Mouse (Mus musculus) cortical plate, adult 2 months (tissue): ENCODE results near the gene Sema4g. TPM values are rescaled to one million over a fixed set of nuclear protein-coding genes. Genes with fewer than 3 reads are reported as not detected.
"Not testable (repeated sequence)": the region's sequence is repeated elsewhere in the genome, so short reads cannot be mapped to it uniquely, and the experiment has no call there.

Experiments
- H3K27ac ChIP-seq: fragments of 200-500 bp; 2 replicates; pipeline ENCODE4 v1.5.1; 2012; ENCODE audit warnings: low read length, control low read depth, inconsistent platforms; ENCODE audit not compliant: insufficient read depth
- H3K4me1 ChIP-seq: fragments of 200-500 bp; 2 replicates; pipeline ENCODE4 v1.6.1; 2011; ENCODE audit warnings: low read length; ENCODE audit not compliant: control insufficient read depth, insufficient read depth
- H3K4me3 ChIP-seq: fragments of 200-500 bp; 2 replicates; pipeline ENCODE4 v1.5.1; 2011; ENCODE audit warnings: mild to moderate bottlenecking, low read length, control low read depth; ENCODE audit not compliant: insufficient read depth
- CTCF ChIP-seq: fragments of 200-500 bp; IDR thresholded peaks from 2 replicates; pipeline ENCODE4 v1.5.1; 2011; ENCODE audit warnings: mild to moderate bottlenecking, control low read depth, low read length; ENCODE audit not compliant: insufficient read depth; ENCODE audit errors: extremely low read depth
- POLR2A ChIP-seq: fragments of 200-500 bp; IDR thresholded peaks from 2 replicates; pipeline ENCODE4 v1.6.1; 2011; ENCODE audit warnings: mild to moderate bottlenecking, low read length, control low read depth; ENCODE audit not compliant: insufficient read depth; ENCODE audit errors: extremely low read depth
- polyA plus RNA-seq: library from polyadenylated mRNA; depleted of rRNA; stranded (reverse); fragments of >200 nt; gene quantifications from 2 replicates; pipeline ENCODE4 v1.2.3, GENCODE M21; 2012

Gene Sema4g
- polyA plus RNA-seq, 1 experiment: 26.5 TPM

- TF ChIP-seq CTCF (peak; percentile 53), POLR2A (no peak)
These were observed 41.2 kb downstream of the Sema4g start for GRCm38 (mm10) chr19:45030111-45030510.

GRCm38 (mm10) chr19:45030746-45031693 lies 42.1 kb downstream of the Sema4g start:
- 0 out of 2 replicates have a peak, but pooled peaks have one; percentile 24 for TF ChIP-seq POLR2A
- peak; percentile 75 for TF ChIP-seq CTCF
- H3K4me1 ChIP-seq: 0 out of 2 replicates have a peak, but pooled peaks cover 2% of the 10 kb centered on the region
- no peak overlapping the region for H3K4me3 ChIP-seq
- H3K27ac ChIP-seq: no peak overlapping the region

More at GRCm38 (mm10) chr19:45030111-45030510, 41.2 kb downstream of the Sema4g start:
- Histone ChIP-seq H3K27ac (peak overlapping the region; percentile 58; the same call in 1 of the 2 replicates), H3K4me3 (no peak overlapping the region), H3K4me1 (0 out of 2 replicates have a peak, but pooled peaks cover 2% of the 10 kb centered on the region)

- H3K4me1 ChIP-seq: 0 out of 2 replicates have a peak, but pooled peaks cover 2% of the 10 kb centered on the region
- no peak for TF ChIP-seq POLR2A
- TF ChIP-seq CTCF: peak; percentile 86
- no peak overlapping the region for H3K4me3 ChIP-seq
- no peak overlapping the region for H3K27ac ChIP-seq
These were observed 42.9 kb downstream of the Sema4g start for GRCm38 (mm10) chr19:45031780-45032179.

GRCm38 (mm10) chr19:45032570-45033332 lies 43.9 kb downstream of the Sema4g start:
- H3K4me3 ChIP-seq: no peak overlapping the region
- TF ChIP-seq POLR2A (no peak), CTCF (no peak)
- H3K4me1 ChIP-seq: 0 out of 2 replicates have a peak, but pooled peaks cover 2% of the 10 kb centered on the region
- H3K27ac ChIP-seq: no peak overlapping the region

GRCm38 (mm10) chr19:45036867-45037266 lies 48.0 kb downstream of the Sema4g start:
- Histone ChIP-seq H3K4me1 (no peaks in the 10 kb centered on the region), H3K4me3 (no peak overlapping the region)
- no peak for TF ChIP-seq POLR2A
- TF ChIP-seq CTCF: peak; percentile 24; the same call in 1 of the 2 replicates

GRCm38 (mm10) chr19:45038198-45038597 lies 49.3 kb downstream of the Sema4g start:
- H3K4me1 ChIP-seq, H3K27ac ChIP-seq, H3K4me3 ChIP-seq: not testable (repeated sequence)

More at GRCm38 (mm10) chr19:45036867-45037266, 48.0 kb downstream of the Sema4g start:
- no peak overlapping the region for H3K27ac ChIP-seq

- no peak overlapping the region for H3K4me3 ChIP-seq
- no peaks in the 10 kb centered on the region for H3K4me1 ChIP-seq
- H3K27ac ChIP-seq: no peak overlapping the region
- no peak for TF ChIP-seq CTCF
- TF ChIP-seq POLR2A: no peak
These were observed 51.3 kb downstream of the Sema4g start for GRCm38 (mm10) chr19:45040214-45040613.

- TF ChIP-seq POLR2A (no peak), CTCF (no peak)
These were observed 55.6 kb downstream of the Sema4g start for GRCm38 (mm10) chr19:45044389-45044927.

GRCm38 (mm10) chr19:45045236-45045635 lies 56.3 kb downstream of the Sema4g start:
- Histone ChIP-seq H3K4me3 (no peak overlapping the region), H3K27ac (no peak overlapping the region), H3K4me1 (peaks cover 2% of the 10 kb centered on the region)
- no peak for TF ChIP-seq CTCF
- TF ChIP-seq POLR2A: no peak

More at GRCm38 (mm10) chr19:45044389-45044927, 55.6 kb downstream of the Sema4g start:
- Histone ChIP-seq H3K4me1 (no peaks in the 10 kb centered on the region), H3K27ac (no peak overlapping the region), H3K4me3 (no peak overlapping the region)
